ENCODE assay signal across 19 mouse cellular contexts in the genomic region with DNA sequence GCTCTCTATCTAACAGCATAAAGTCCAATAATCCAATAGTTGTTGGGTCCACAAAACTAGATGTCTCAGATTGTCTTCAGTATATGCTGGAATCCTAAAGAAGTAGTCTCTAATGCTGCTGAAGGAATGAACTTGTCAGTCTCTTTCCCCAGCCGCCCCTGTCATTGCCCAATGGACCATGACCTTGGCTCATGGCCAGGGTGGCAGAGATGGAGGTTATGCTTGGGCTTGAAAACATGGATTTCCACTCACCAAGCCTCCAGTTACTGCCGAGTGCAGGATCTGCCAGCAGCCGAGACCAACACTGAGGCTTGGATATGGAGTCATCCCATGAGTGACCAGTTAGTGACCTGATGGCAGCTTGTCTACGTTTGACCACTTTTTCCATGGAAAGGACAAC. TPM values are rescaled to one million over a fixed set of nuclear protein-coding genes. Genes with fewer than 3 reads are reported as not detected.
DNase-seq lines count a peak whose midpoint lies in the region; ATAC-seq lines count a peak whose summit lies in the region.
"Had no signal": no experiment of that assay in that cellular context is flagged by ENCODE, and none has a peak within 500 bp of the region (broad histone marks: within the 10 kb centered on the region; RNA-seq: fewer than 3 reads in every experiment).

No protein-coding gene starts in this region.

- no peak overlapping the region for H3K4me3 ChIP-seq in liver, embryonic 13.5 days (replicated peaks)
- H3K4me3 ChIP-seq in heart, embryonic 11.5 days (ENCODE audit: low read depth, low read length) = no peak overlapping the region
- H3K4me3 ChIP-seq: forebrain, embryonic 13.5 days; heart, embryonic 12.5 days; liver, embryonic 15.5 days; neural tube, embryonic 12.5 days had no signal

- no peaks in the 10 kb centered on the region for H3K36me3 ChIP-seq in liver, embryonic 13.5 days
- H3K36me3 ChIP-seq in heart, embryonic 11.5 days (ENCODE audit: control insufficient read depth, insufficient read depth, low read length) = no peaks in the 10 kb centered on the region
- H3K36me3 ChIP-seq: G1E; heart, embryonic 12.5 days; liver, embryonic 15.5 days; neural tube, embryonic 12.5 days had no signal

- 58% methylated on average over 4 of the region's 4 CpGs for WGBS in liver, embryonic 13.5 days (ENCODE audit: insufficient replicate concordance)
- WGBS in heart, embryonic 11.5 days (ENCODE audit: insufficient replicate concordance) = 73% methylated on average over 4 of the region's 4 CpGs

- ATAC-seq in liver, embryonic 13.5 days (ENCODE audit: low read depth) = 0 out of 2 replicates have a peak, but pooled peaks have one; percentile 13
- ATAC-seq in heart, embryonic 11.5 days (replicated peaks; ENCODE audit: insufficient number of reproducible peaks, low FRiP score, low TSS enrichment) = no peak
- ATAC-seq: CD4-positive, CD25-positive, alpha-beta regulatory T cell, adult 4 months; forebrain, embryonic 13.5 days had no signal

- no peak for DNase-seq in liver, embryonic 13.5 days
- DNase-seq in liver (no peak), adipocyte (ENCODE audit: low spot score) (peak; percentile 44)
- peak; percentile 91 for DNase-seq in adrenal gland, adult 2 months
- peak; percentile 35 for DNase-seq in kidney, adult 9 months
- no peak for DNase-seq in heart, postnatal 25 days (ENCODE audit: low spot score)
- DNase-seq in right cerebral cortex, adult 18-20 months = no peak
- DNase-seq: gastrocnemius, postnatal 25 days; heart, postnatal 4 days; lung, postnatal 36 days; spleen, adult 18-20 months; thymus, adult 18-20 months had no signal

- no peak overlapping the region for H3K27ac ChIP-seq in liver, embryonic 13.5 days
- no peak overlapping the region for H3K27ac ChIP-seq in heart, embryonic 11.5 days (ENCODE audit: low read depth, low read length)
- H3K27ac ChIP-seq: forebrain, embryonic 13.5 days; liver, embryonic 15.5 days; neural tube, embryonic 12.5 days had no signal

- no peak overlapping the region for H3K9ac ChIP-seq in liver, embryonic 13.5 days
- no peak overlapping the region for H3K9ac ChIP-seq in heart, embryonic 11.5 days (ENCODE audit: low read depth, low read length)
- H3K9ac ChIP-seq: forebrain, embryonic 13.5 days; heart, embryonic 12.5 days; liver, embryonic 15.5 days; neural tube, embryonic 12.5 days had no signal

- H3K9me3 ChIP-seq in liver, embryonic 13.5 days (replicated peaks) = no peaks in the 10 kb centered on the region
- H3K9me3 ChIP-seq in heart, embryonic 11.5 days (replicated peaks; ENCODE audit: control insufficient read depth, low read length) = no peaks in the 10 kb centered on the region
- H3K9me3 ChIP-seq: forebrain, embryonic 13.5 days; G1E; heart, embryonic 12.5 days; liver, embryonic 15.5 days; neural tube, embryonic 12.5 days had no signal

- intact Hi-C loops in heart, postnatal 25 days (cut with DNase I) = no loop called here

- H3K27me3 ChIP-seq in liver, embryonic 13.5 days = peaks cover 13% of the 10 kb centered on the region
- H3K27me3 ChIP-seq in heart, embryonic 11.5 days (ENCODE audit: control insufficient read depth, insufficient read depth, low read length) = no peaks in the 10 kb centered on the region
- H3K27me3 ChIP-seq: forebrain, embryonic 13.5 days; neural tube, embryonic 12.5 days had no signal

- peaks cover 12% of the 10 kb centered on the region for H3K4me1 ChIP-seq in liver, embryonic 13.5 days (replicated peaks)
- no peaks in the 10 kb centered on the region for H3K4me1 ChIP-seq in heart, embryonic 11.5 days (ENCODE audit: control insufficient read depth, insufficient read depth, low read length)
- H3K4me1 ChIP-seq: forebrain, embryonic 13.5 days; heart, embryonic 12.5 days; neural tube, embryonic 12.5 days had no signal

- H3K4me2 ChIP-seq in liver, embryonic 13.5 days = no peak overlapping the region
- H3K4me2 ChIP-seq in heart, embryonic 11.5 days = no peak overlapping the region
- H3K4me2 ChIP-seq: forebrain, embryonic 13.5 days; heart, embryonic 12.5 days; liver, embryonic 15.5 days; neural tube, embryonic 12.5 days had no signal

RNA-seq across cellular contexts. Expression of a gene that starts 9.3 kb away (rescaled TPM):
- polyA plus RNA-seq in liver, embryonic 13.5 days (2015; fragmentation: Nextera tagmentation; extraction: Ambion mirVana) = 34.9 and 36.3 TPM in 2 replicates
- total RNA-seq in adrenal gland, adult 2 months (2021) = 10 to 100 TPM; 18.2 to 37.0 TPM
- polyA plus RNA-seq in adrenal gland, adult 2 months (2012; rRNA removed) = 13.1 and 15.8 TPM in 2 replicates
- total RNA-seq in heart, postnatal 25 days (2021) = 10 to 100 TPM; 12.2 to 13.6 TPM
- polyA plus RNA-seq in heart, embryonic 11.5 days (2014; fragmentation: Nextera tagmentation; extraction: Ambion mirVana) = 24.8 and 27.2 TPM in 2 replicates

RNA-seq across cellular contexts. Expression of a gene that starts 41.3 kb away (rescaled TPM):
- 58.4 and 66.0 TPM in 2 replicates for polyA plus RNA-seq in liver, embryonic 13.5 days (2015; fragmentation: Nextera tagmentation; extraction: Ambion mirVana)
- total RNA-seq in adrenal gland, adult 2 months (2021) = 1 to 10 TPM; 1.1 to 1.4 TPM
- 0.23 and 0.27 TPM in 2 replicates for polyA plus RNA-seq in adrenal gland, adult 2 months (2012; rRNA removed)
- 1 to 10 TPM in 1 of 2 experiments, under 1 TPM in 1; 0.57 to 1.1 TPM for total RNA-seq in heart, postnatal 25 days (2021)
- 47.8 and 47.9 TPM in 2 replicates for polyA plus RNA-seq in heart, embryonic 11.5 days (2014; fragmentation: Nextera tagmentation; extraction: Ambion mirVana)

Comparison
In these comparisons a context has a peak if more than half of its experiments do, and no peak if none do; other contexts are left out.
1. DNase-seq: peak in adipocyte (single experiment), adrenal gland, adult 2 months (single experiment) and kidney, adult 9 months (single experiment); none in liver, embryonic 13.5 days (single experiment), liver (single experiment), heart, postnatal 25 days (single experiment) and right cerebral cortex, adult 18-20 months (single experiment).
2. RNA of a gene that starts 41.3 kb away (polyA plus RNA-seq): 58.4 to 66.0 TPM in liver, embryonic 13.5 days and 47.8 to 47.9 TPM in heart, embryonic 11.5 days; 0.23 to 0.27 TPM in adrenal gland, adult 2 months; every median in the first group is over 10 times any median in the second.